Mouse (Mus musculus) heart, postnatal 14 days (tissue): ENCODE measurements around the gene RPS10-NUDT3. TPM values are rescaled to one million over a fixed set of nuclear protein-coding genes. Genes with fewer than 3 reads are reported as not detected.

Experiments
- DNase-seq, 2 experiments: peaks; one replicate each; pipeline ENCODE4 v3.0.0; 2021 to 2022
- intact Hi-C: fragments of 180-260 bp; cut with DNase I; formaldehyde crosslinking; loops from one replicate; pipeline ENCODE4 v1.15.1; 2025
- total RNA-seq, 2 experiments: library from RNA; stranded (reverse); gene quantifications; 2 replicates each; pipeline ENCODE4 v1.2.3; 2021

Gene RPS10-NUDT3
- total RNA-seq, 2 experiments from 2014 or later: not detected

GRCm38 (mm10) chr17:27557927-27558661, 76.9 kb downstream of the RPS10-NUDT3 start:
- DNase-seq: no peak
- intact Hi-C loops: no loop called here

GRCm38 (mm10) chr17:27557181-27557926, 77.7 kb downstream of the RPS10-NUDT3 start:
- DNase-seq: no peak
- intact Hi-C loops: no loop called here

GRCm38 (mm10) chr17:27556315-27557011, 78.6 kb downstream of the RPS10-NUDT3 start, which contains the start of gene Hmga1:
Gene Hmga1 (plus strand): TSS chr17:27556497.
- peak; percentile 90 to 91 for DNase-seq
- intact Hi-C loops: no loop called here

GRCm38 (mm10) chr17:27555512-27556172, 79.4 kb downstream of the RPS10-NUDT3 start:
- intact Hi-C loops: no loop called here
- peak; percentile 58 to 64 for DNase-seq

- DNase-seq: peak in 1 of 2 experiments; percentile 38
- intact Hi-C loops: no loop called here
These were observed 79.9 kb downstream of the RPS10-NUDT3 start for GRCm38 (mm10) chr17:27555075-27555511.

- intact Hi-C loops: no loop called here
- no peak for DNase-seq
These were observed 80.7 kb downstream of the RPS10-NUDT3 start for GRCm38 (mm10) chr17:27554062-27554960.

GRCm38 (mm10) chr17:27552215-27553201, 82.5 kb downstream of the RPS10-NUDT3 start:
- intact Hi-C loops: no loop called here
- DNase-seq: no peak

- DNase-seq: no peak
- intact Hi-C loops: no loop called here
These were observed 83.6 kb downstream of the RPS10-NUDT3 start for GRCm38 (mm10) chr17:27551393-27551940.

GRCm38 (mm10) chr17:27549234-27549633, 85.8 kb downstream of the RPS10-NUDT3 start:
- intact Hi-C loops: no loop called here
- peak in 1 of 2 experiments; percentile 42 for DNase-seq

GRCm38 (mm10) chr17:27547253-27547868, 87.7 kb downstream of the RPS10-NUDT3 start:
- DNase-seq: peak; percentile 57 to 66
- intact Hi-C loops: no loop called here

- intact Hi-C loops: no loop called here
These were observed 88.4 kb downstream of the RPS10-NUDT3 start for GRCm38 (mm10) chr17:27546574-27547085.

GRCm38 (mm10) chr17:27545991-27546390, 89.0 kb downstream of the RPS10-NUDT3 start:
- DNase-seq: no peak
- intact Hi-C loops: no loop called here

More at GRCm38 (mm10) chr17:27546574-27547085, 88.4 kb downstream of the RPS10-NUDT3 start:
- no peak for DNase-seq

GRCm38 (mm10) chr17:27544551-27544950, 90.5 kb downstream of the RPS10-NUDT3 start:
- DNase-seq: no peak
- intact Hi-C loops: no loop called here

GRCm38 (mm10) chr17:27541984-27542383, 93.0 kb downstream of the RPS10-NUDT3 start:
- intact Hi-C loops: no loop called here
- DNase-seq: no peak

GRCm38 (mm10) chr17:27541261-27541660, 93.8 kb downstream of the RPS10-NUDT3 start:
- intact Hi-C loops: no loop called here
- no peak for DNase-seq

GRCm38 (mm10) chr17:27534718-27535117, 100.3 kb downstream of the RPS10-NUDT3 start:
- intact Hi-C loops: loop anchor here (5.0 kb wide), 1 partner anchor 228 kb away; no protein-coding TSS in a partner anchor
- DNase-seq: peak; percentile 85 to 95

- no peak for DNase-seq
- intact Hi-C loops: loop anchor here (5.0 kb wide), 1 partner anchor 229 kb away; no protein-coding TSS in a partner anchor
These were observed 101.7 kb downstream of the RPS10-NUDT3 start for GRCm38 (mm10) chr17:27533354-27533753.
